Mouse (Mus musculus) ZHBTc4 (cell line): ENCODE measurements around the gene Ccdc71.

Experiments
- DNase-seq: peaks from one replicate; pipeline ENCODE4 v3.0.0-alpha.2; 2011; ENCODE audit warnings: low read depth, low spot score

The Ccdc71 gene

GRCm38 (mm10) chr9:108456953-108457352 is 3.4 kb upstream of the Ccdc71 start:
- DNase-seq, result no peak

GRCm38 (mm10) chr9:108459939-108460318 is 398 bp upstream of the Ccdc71 start:
- DNase-seq, result no peak

GRCm38 (mm10) chr9:108461181-108461631 is 879 bp downstream of the Ccdc71 start, which contains the start of gene Klhdc8b:
Klhdc8b (minus strand) TSS chr9:108461581.
- DNase-seq, result peak; percentile 62

- DNase-seq, result no peak
These were observed 1.3 kb downstream of the Ccdc71 start for GRCm38 (mm10) chr9:108461675-108462074.

GRCm38 (mm10) chr9:108462192-108462591 is 1.9 kb downstream of the Ccdc71 start:
- no peak for DNase-seq

- DNase-seq, result no peak
These were observed 3.4 kb downstream of the Ccdc71 start for GRCm38 (mm10) chr9:108463713-108464112.

- no peak for DNase-seq
These were observed 5.9 kb downstream of the Ccdc71 start for GRCm38 (mm10) chr9:108466219-108466618.

GRCm38 (mm10) chr9:108469430-108469829 is 9.1 kb downstream of the Ccdc71 start:
- no peak for DNase-seq

- peak; percentile 56 for DNase-seq
These were observed 9.5 kb downstream of the Ccdc71 start for GRCm38 (mm10) chr9:108469845-108470244.

GRCm38 (mm10) chr9:108474528-108474927 is 14.2 kb downstream of the Ccdc71 start:
- DNase-seq, result peak; percentile 54

- DNase-seq, result peak; percentile 97
These were observed 18.4 kb downstream of the Ccdc71 start for GRCm38 (mm10) chr9:108478638-108479156.

GRCm38 (mm10) chr9:108479241-108479640 is 18.9 kb downstream of the Ccdc71 start:
- DNase-seq, result peak; percentile 33

- peak; percentile 88 for DNase-seq
These were observed 19.5 kb downstream of the Ccdc71 start, which contains the start of gene Lamb2 for GRCm38 (mm10) chr9:108479721-108480351. Lamb2 (plus strand) TSS chr9:108479736.

- no peak for DNase-seq
These were observed 20.6 kb downstream of the Ccdc71 start for GRCm38 (mm10) chr9:108480813-108481519.

- no peak for DNase-seq
These were observed 21.3 kb downstream of the Ccdc71 start for GRCm38 (mm10) chr9:108481520-108482210.

- no peak for DNase-seq
These were observed 22.9 kb downstream of the Ccdc71 start for GRCm38 (mm10) chr9:108483051-108483790.

- no peak for DNase-seq
These were observed 23.7 kb downstream of the Ccdc71 start for GRCm38 (mm10) chr9:108484021-108484420.

- DNase-seq, result no peak
These were observed 25.1 kb downstream of the Ccdc71 start for GRCm38 (mm10) chr9:108485301-108485875.

GRCm38 (mm10) chr9:108486973-108487530 is 26.7 kb downstream of the Ccdc71 start:
- no peak for DNase-seq

GRCm38 (mm10) chr9:108488403-108488802 is 28.1 kb downstream of the Ccdc71 start:
- peak; percentile 39 for DNase-seq

GRCm38 (mm10) chr9:108489215-108489614 is 28.9 kb downstream of the Ccdc71 start:
- DNase-seq, result no peak
